Mouse (Mus musculus) neural tube, embryonic 14.5 days (tissue): ENCODE measurements around the gene Ccdc114. TPM values are rescaled to one million over a fixed set of nuclear protein-coding genes. Genes with fewer than 3 reads are reported as not detected.
"Not testable (repeated sequence)": the region's sequence is repeated elsewhere in the genome, so short reads cannot be mapped to it uniquely, and the experiment has no call there.

Experiments used
- ATAC-seq: fragments of 200-750 bp; cut with Nextera tagmentation; 2 replicates; pipeline ENCODE4 v1.8.0; 2017; ENCODE audit warnings: low read depth, mild to moderate bottlenecking, moderate TSS enrichment, moderate library complexity
- H3K27ac ChIP-seq: fragments of 300-500 bp; sonication (generic); 2 replicates; pipeline ENCODE4 v1.5.1; 2014; ENCODE audit warnings: low read depth, mild to moderate bottlenecking, control low read depth, low read length, moderate library complexity, mixed read lengths
- H3K27me3 ChIP-seq: fragments of 300-500 bp; sonication (generic); 2 replicates; pipeline ENCODE4 v1.6.1; 2014; ENCODE audit warnings: low read length; ENCODE audit not compliant: control insufficient read depth, insufficient read depth
- H3K36me3 ChIP-seq: fragments of 300-500 bp; sonication (generic); 2 replicates; pipeline ENCODE4 v1.6.1; 2014; ENCODE audit warnings: low read length, mixed read lengths; ENCODE audit not compliant: control insufficient read depth, insufficient read depth
- H3K4me1 ChIP-seq: fragments of 300-500 bp; sonication (generic); 2 replicates; pipeline ENCODE4 v1.6.1; 2014; ENCODE audit warnings: low read length; ENCODE audit not compliant: control insufficient read depth, insufficient read depth
- H3K4me2 ChIP-seq: fragments of 300-500 bp; sonication (generic); 2 replicates; pipeline ENCODE4 v1.6.1; 2014; ENCODE audit warnings: mild to moderate bottlenecking, low read depth, low read length, control low read depth
- H3K4me3 ChIP-seq: fragments of 300-500 bp; sonication (generic); 2 replicates; pipeline ENCODE4 v1.5.1; 2014; ENCODE audit warnings: low read depth, low read length, control low read depth, mixed read lengths
- H3K9ac ChIP-seq: fragments of 300-500 bp; sonication (generic); replicated peaks from 2 replicates; pipeline ENCODE4 v1.6.1; 2014; ENCODE audit warnings: low read depth, mild to moderate bottlenecking, control low read depth, low read length, mixed read lengths
- H3K9me3 ChIP-seq: fragments of 300-500 bp; sonication (generic); 2 replicates; pipeline ENCODE4 v1.6.1; 2016; ENCODE audit warnings: low read length; ENCODE audit not compliant: control insufficient read depth
- WGBS: fragments of 180-500 bp; shearing (Covaris S2); extraction: QIAGEN DNeasy Blood & Tissue Kit; methylation state at CpG from one replicate; pipeline ENCODE4 v1.1.7; 2014; 5-methylcytosine and 5-hydroxymethylcytosine counted together
- polyA plus RNA-seq: library from polyadenylated mRNA; unstranded; fragments of >200 nt; fragmentation: Nextera tagmentation; extraction: Ambion mirVana; gene quantifications from 2 replicates; pipeline ENCODE4 v1.2.1, GENCODE M21; 2014

The Ccdc114 gene
- polyA plus RNA-seq, 1 experiment from 2014 or later: 4.0 TPM

DNA sequence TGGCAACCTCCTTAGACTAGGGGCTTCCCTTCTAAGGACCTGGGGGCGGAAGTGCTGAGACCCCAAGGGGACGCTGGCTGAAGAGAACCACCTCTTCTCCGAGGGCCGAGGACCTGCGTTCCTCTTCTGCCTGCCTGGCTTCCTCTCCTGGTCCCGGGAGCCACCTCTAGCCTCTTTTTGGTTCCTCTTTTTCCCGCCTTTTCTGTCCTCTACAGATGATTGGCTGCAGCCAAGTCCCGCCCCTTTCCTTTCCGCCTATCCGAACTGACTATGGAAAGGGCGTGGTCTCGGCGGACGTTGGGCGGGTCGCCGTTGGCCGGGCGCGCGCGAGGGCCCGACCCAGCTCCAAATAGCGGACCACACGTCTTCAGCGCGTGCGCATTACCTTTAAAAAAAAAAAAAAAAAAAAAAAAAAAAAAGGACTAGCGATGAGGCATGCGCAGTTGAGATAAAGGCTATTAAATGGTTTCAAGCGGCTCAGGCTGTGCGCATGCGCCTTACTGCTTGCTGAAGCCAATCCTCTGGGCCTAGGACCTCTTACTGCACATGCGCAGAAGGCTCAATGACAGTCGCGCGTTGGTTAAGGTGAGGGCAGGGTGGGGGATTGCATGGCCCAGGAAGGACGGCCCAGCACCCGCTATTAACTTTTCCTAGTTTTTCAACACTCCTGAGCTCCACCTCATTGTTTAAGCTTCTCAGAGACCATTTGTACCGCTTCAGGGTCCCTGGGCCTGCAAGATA lies 27.2 kb upstream of the Ccdc114 start, which contains the start of the genes Syngr4 and Tmem143:
Gene Syngr4, minus strand, starts transcription at position 198 of the 741 bp plus-strand sequence.
Gene Tmem143, plus strand, starts transcription at position 425 of the 741 bp plus-strand sequence.
- Histone ChIP-seq H3K9me3 (no peaks in the 10 kb centered on the region), H3K9ac (peak within 1 kb of the TSS; percentile 62), H3K4me2 (peak within 1 kb of the TSS; percentile 92), H3K4me1 (peaks cover 8% of the 10 kb centered on the region; the same call in 1 of the 2 replicates), H3K27me3 (no peaks in the 10 kb centered on the region), H3K36me3 (no peaks in the 10 kb centered on the region), H3K4me3 (peak within 1 kb of the TSS; percentile 46), H3K27ac (peak within 1 kb of the TSS; percentile 60)
- ATAC-seq: peak; percentile 90
- 2% methylated on average over 40 of the region's 40 CpGs for WGBS

DNA sequence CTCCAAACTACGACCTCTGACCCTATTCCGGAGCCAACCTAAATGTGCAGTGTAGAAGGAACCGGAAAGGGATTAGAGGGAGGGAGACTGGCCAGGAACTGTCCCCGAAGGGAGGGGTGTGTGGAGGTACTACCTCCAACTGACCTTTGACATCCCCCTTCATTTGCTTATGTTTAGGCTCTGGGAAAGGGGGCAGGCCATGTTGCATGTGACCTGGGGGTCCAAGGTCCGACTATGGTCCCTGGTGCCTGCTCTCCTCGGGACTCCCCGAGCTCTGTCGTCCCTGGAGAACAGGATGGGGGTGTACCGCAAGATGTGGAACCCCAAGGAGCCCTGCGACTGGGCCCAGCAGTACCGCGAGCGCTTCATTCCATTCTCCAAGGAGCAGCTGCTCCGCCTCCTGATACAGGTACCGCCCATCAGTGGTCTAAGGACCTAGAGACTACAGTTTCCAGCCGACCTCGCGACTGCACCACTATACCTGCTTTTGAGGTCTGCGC lies 26.6 kb upstream of the Ccdc114 start:
- WGBS: 2% methylated on average over 19 of the region's 19 CpGs
- Histone ChIP-seq H3K36me3 (no peaks in the 10 kb centered on the region), H3K4me2 (peak overlapping the region; percentile 92), H3K9ac (peak overlapping the region; percentile 62), H3K27me3 (no peaks in the 10 kb centered on the region), H3K4me3 (peak overlapping the region; percentile 46), H3K27ac (peak overlapping the region; percentile 60), H3K4me1 (peaks cover 8% of the 10 kb centered on the region; the same call in 1 of the 2 replicates), H3K9me3 (no peaks in the 10 kb centered on the region)
- peak; percentile 73 for ATAC-seq

DNA sequence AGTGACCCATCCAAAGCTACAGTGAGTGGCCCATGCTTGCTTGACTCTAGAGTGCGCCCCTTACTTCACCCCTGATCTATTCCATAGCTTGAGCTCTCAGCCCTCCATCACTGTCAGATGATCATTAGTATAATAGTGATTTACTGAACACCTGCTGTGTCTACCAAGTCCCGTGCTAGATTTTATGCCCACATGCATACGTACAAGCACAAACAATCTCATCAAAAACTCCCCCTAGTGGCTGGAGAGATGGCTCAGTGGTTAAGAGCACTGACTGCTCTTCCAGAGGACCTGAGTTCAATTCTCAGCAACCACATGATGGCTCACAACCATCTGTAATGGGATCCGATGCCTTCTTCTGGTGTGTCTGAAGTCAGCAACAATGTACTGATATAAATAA lies 25.7 kb upstream of the Ccdc114 start:
- H3K27me3 ChIP-seq, ATAC-seq, H3K36me3 ChIP-seq, H3K27ac ChIP-seq, H3K4me1 ChIP-seq, H3K9me3 ChIP-seq, H3K9ac ChIP-seq, H3K4me3 ChIP-seq: not testable (repeated sequence)
- 45% methylated on average over 4 of the region's 4 CpGs for WGBS
- H3K4me2 ChIP-seq: peak overlapping the region; percentile 92; the same call in 1 of the 2 replicates

DNA sequence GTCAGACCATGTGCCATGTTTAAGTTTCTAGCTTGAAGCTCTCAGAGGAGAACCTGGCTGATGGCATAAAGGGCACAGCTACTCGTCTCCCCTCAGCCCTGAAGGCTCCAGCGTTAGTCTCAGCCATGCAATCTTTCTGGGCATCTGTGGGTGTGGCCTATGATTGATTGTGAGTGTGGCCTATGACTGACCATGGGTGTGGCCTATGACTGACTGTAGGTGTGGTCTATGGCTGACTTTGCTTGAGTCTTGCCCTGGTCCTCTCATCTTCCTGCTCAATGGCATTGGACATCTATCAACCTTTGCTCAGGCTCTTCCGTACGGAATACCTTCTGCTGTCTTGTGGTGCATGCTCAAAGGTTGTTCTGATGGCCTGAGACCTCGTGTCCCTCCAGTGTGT lies 22.3 kb upstream of the Ccdc114 start:
- 58% methylated on average over 5 of the region's 5 CpGs for WGBS
- H3K4me2 ChIP-seq: no peak overlapping the region
- H3K36me3 ChIP-seq: no peaks in the 10 kb centered on the region
- ATAC-seq: no peak
- no peak overlapping the region for H3K4me3 ChIP-seq
- H3K9ac ChIP-seq: no peak overlapping the region
- no peaks in the 10 kb centered on the region for H3K27me3 ChIP-seq
- H3K27ac ChIP-seq: no peak overlapping the region
- no peaks in the 10 kb centered on the region for H3K9me3 ChIP-seq
- peaks cover 8% of the 10 kb centered on the region; the same call in 1 of the 2 replicates for H3K4me1 ChIP-seq

DNA sequence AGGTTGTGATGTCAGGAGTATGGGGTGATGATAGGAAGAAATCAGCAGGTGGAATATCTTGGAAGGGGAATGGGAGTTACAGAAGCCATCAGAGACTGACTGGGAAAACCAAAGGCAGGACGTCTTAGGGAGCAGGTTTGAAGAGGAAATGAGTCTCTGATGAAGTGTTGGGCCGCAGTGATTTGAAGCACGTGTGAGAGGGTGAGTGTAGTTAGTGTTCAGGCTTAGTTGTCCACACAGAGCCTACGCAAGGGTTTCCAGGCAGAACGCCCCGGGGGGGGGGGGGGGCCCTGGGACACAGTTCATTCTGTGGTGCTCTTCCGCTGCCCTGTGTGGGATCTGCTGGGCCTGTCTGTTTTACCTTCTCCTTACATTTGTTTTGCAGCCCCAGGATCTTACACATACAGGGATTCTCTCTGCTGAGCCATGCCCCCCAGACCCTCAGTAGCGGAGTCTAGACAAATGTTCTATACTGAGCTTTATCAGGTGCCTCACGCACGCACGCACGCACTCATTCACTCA lies 21.3 kb upstream of the Ccdc114 start:
- Histone ChIP-seq H3K9me3 (no peaks in the 10 kb centered on the region), H3K27ac (no peak overlapping the region), H3K27me3 (no peaks in the 10 kb centered on the region), H3K4me1 (peaks cover 5% of the 10 kb centered on the region; the same call in 1 of the 2 replicates), H3K4me2 (no peak overlapping the region), H3K36me3 (no peaks in the 10 kb centered on the region), H3K4me3 (no peak overlapping the region), H3K9ac (no peak overlapping the region)
- ATAC-seq: no peak
- WGBS: 82% methylated on average over 12 of the region's 12 CpGs

DNA sequence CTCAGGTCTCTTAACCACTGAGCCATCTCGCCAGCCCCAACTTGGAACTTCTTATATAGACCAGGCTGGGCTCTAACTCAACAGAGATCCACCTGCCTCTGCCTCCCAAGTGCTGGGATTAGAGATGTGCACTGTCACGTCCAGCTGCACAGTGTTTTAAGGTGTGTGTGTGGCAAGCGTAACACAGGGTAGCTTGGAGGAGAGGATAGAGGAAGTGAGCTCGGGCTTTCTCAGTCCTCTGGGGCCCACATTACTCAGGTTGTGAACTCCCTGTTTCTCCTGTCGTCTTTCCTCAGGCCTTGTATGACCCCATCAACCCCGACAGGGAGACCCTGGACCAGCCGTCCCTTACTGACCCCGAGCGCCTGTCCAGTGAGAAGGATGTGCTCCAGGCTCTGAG lies 17.2 kb upstream of the Ccdc114 start:
- no peaks in the 10 kb centered on the region for H3K4me1 ChIP-seq
- no peaks in the 10 kb centered on the region for H3K27me3 ChIP-seq
- ATAC-seq: no peak
- H3K4me3 ChIP-seq: no peak overlapping the region
- H3K9ac ChIP-seq: no peak overlapping the region
- H3K9me3 ChIP-seq: no peaks in the 10 kb centered on the region
- H3K27ac ChIP-seq: no peak overlapping the region
- no peak overlapping the region for H3K4me2 ChIP-seq
- WGBS: 92% methylated on average over 9 of the region's 9 CpGs
- no peaks in the 10 kb centered on the region for H3K36me3 ChIP-seq

DNA sequence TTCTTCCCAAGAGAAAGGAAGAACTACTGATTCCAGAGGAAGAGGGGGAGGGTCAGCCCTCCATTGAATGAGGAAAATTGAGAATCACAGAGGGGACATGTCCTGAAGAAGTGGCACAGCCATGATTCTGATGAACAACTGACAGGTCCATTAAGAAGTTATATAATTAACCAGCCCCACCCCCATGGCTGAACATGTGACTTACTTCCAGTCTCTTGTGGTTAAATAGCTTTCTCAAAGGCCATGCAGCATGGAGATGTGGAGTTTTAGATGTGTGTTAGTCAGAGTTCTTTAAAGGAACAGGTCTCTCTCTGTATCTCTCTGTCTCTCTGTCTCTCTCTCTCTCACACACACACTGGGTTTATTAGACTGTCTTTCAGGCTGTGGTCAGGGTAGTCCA lies 15.5 kb upstream of the Ccdc114 start:
- H3K4me2 ChIP-seq: no peak overlapping the region

DNA sequence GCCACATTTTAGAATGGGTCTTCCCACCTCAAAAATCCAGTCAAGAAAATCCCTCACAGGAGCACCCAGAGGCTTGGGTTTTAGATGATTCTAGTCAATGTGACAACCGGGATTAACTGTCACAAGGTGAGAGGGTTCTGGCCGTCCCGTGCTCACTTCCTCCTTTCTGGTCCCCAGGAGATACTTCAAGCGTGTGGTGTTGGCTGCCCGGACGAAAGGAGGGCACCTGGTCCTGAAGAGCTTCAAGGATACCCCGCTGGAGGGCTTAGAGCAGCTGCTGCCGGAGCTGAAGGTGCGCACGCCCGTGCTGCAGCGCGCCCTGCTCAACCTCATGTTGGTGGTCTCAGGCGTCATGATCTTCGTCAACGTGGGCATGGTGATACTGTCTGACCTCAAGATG lies 14.7 kb upstream of the Ccdc114 start:
- H3K9ac ChIP-seq: no peak overlapping the region
- no peak for ATAC-seq
- no peak overlapping the region for H3K27ac ChIP-seq
- no peaks in the 10 kb centered on the region for H3K9me3 ChIP-seq
- no peaks in the 10 kb centered on the region for H3K4me1 ChIP-seq
- WGBS: 96% methylated on average over 16 of the region's 16 CpGs
- no peaks in the 10 kb centered on the region for H3K27me3 ChIP-seq
- H3K4me2 ChIP-seq: no peak overlapping the region
- no peaks in the 10 kb centered on the region for H3K36me3 ChIP-seq
- H3K4me3 ChIP-seq: no peak overlapping the region

More for the DNA sequence above, 15.5 kb upstream of the Ccdc114 start:
- no peak overlapping the region for H3K27ac ChIP-seq
- H3K9ac ChIP-seq: no peak overlapping the region
- ATAC-seq: no peak
- H3K27me3 ChIP-seq: no peaks in the 10 kb centered on the region
- H3K9me3 ChIP-seq: no peaks in the 10 kb centered on the region
- no peak overlapping the region for H3K4me3 ChIP-seq
- H3K36me3 ChIP-seq: no peaks in the 10 kb centered on the region
- H3K4me1 ChIP-seq: no peaks in the 10 kb centered on the region

DNA sequence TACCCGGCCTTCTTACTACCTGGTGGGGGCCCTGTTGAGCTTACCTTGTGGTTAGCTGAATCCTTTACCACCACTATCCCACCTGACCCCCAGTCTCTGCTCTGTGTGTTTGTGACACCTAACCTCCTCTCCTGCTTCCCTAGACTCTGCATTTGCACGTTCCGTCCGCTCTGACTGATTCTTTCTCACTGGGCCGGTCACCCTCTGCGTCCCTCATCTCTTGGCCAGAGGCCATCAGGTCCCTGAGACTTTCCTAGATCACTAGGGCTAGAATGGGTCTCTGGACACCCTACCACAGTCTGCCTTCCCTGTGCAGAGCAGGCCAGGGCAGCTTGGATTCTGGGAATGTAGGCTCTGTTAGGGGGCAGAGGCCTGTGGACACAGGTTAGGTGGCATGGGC lies 9.8 kb upstream of the Ccdc114 start:
- no peak overlapping the region for H3K4me3 ChIP-seq
- H3K4me1 ChIP-seq: peaks cover 17% of the 10 kb centered on the region
- ATAC-seq: no peak
- no peak overlapping the region for H3K4me2 ChIP-seq
- H3K9ac ChIP-seq: no peak overlapping the region
- WGBS: 86% methylated on average over 6 of the region's 6 CpGs
- H3K9me3 ChIP-seq: no peaks in the 10 kb centered on the region
- H3K27ac ChIP-seq: no peak overlapping the region
- H3K27me3 ChIP-seq: no peaks in the 10 kb centered on the region
- no peaks in the 10 kb centered on the region for H3K36me3 ChIP-seq
